Mouse (Mus musculus) cortical plate, adult 2 months (tissue): ENCODE measurements around the gene Xirp2.

Experiments used
- CTCF ChIP-seq: fragments of 200-500 bp; IDR thresholded peaks from 2 replicates; pipeline ENCODE4 v1.5.1; 2011; ENCODE audit warnings: mild to moderate bottlenecking, control low read depth, low read length; ENCODE audit not compliant: insufficient read depth; ENCODE audit errors: extremely low read depth
- POLR2A ChIP-seq: fragments of 200-500 bp; IDR thresholded peaks from 2 replicates; pipeline ENCODE4 v1.6.1; 2011; ENCODE audit warnings: mild to moderate bottlenecking, low read length, control low read depth; ENCODE audit not compliant: insufficient read depth; ENCODE audit errors: extremely low read depth

DNA sequence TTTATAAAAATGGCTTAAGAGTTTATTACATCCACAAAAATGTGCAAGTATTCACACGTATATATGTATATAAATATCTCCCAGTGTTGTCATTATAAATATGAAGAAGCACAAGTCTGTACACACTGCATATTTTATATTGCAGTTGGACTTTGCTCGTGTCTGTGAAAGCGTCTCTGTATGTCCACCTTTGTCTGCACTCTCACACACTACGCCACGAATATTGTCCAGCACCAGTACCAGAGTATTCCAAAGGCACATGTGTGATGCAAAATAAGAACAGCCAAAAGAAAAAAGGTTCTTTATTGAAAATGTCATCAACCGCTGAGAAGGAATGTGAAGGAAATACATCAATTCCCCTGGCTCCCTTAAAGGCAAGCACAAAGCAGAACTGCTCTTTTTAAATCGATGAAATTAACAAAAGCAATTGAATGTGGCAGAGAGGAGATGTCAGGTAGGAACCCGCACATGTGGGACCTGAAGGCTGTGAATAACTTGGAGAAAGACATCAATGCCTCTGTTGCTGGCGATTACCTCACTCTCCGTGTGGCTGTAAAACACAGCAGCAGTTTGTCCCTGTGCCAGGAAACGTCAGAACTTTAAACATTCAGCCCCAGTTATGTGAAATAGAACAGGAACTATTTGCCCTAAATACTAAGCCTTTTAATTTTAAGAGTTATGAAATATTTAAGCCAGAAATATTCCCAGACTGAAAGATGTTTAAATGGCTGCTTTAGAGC is 96.3 kb downstream of the Xirp2 start:
- TF ChIP-seq CTCF (no peak), POLR2A (no peak)
